Mouse (Mus musculus) kidney, postnatal 0 days (tissue): ENCODE results near the gene Tmcc3. TPM values are rescaled to one million over a fixed set of nuclear protein-coding genes. Genes with fewer than 3 reads are reported as not detected.

Experiments used
- ATAC-seq: fragments of 200-750 bp; cut with Nextera tagmentation; replicated peaks from 2 replicates; pipeline ENCODE4 v1.8.0; 2017; ENCODE audit warnings: low read depth, moderate number of reproducible peaks, moderate TSS enrichment, moderate library complexity; ENCODE audit not compliant: low FRiP score
- DNase-seq: peaks from one replicate; pipeline ENCODE4 v3.0.0-alpha.2; 2016; ENCODE audit warnings: low spot score
- H3K27ac ChIP-seq: fragments of 300-500 bp; sonication (generic); 2 replicates; pipeline ENCODE4 v1.5.1; 2014; ENCODE audit warnings: mild to moderate bottlenecking
- H3K27me3 ChIP-seq: fragments of 300-500 bp; sonication (generic); 2 replicates; pipeline ENCODE4 v1.6.1; 2014; ENCODE audit warnings: low read length, mixed read lengths; ENCODE audit not compliant: insufficient read depth
- H3K36me3 ChIP-seq: fragments of 300-500 bp; sonication (generic); 2 replicates; pipeline ENCODE4 v1.6.1; 2014; ENCODE audit warnings: low read length, mixed read lengths; ENCODE audit not compliant: insufficient read depth
- H3K4me1 ChIP-seq: fragments of 300-500 bp; sonication (generic); replicated peaks from 2 replicates; pipeline ENCODE4 v1.6.1; 2014; ENCODE audit warnings: antibody characterized with exemption, low read length, mixed read lengths; ENCODE audit not compliant: insufficient read depth
- H3K4me2 ChIP-seq: fragments of 300-500 bp; sonication (generic); 2 replicates; pipeline ENCODE4 v1.6.1; 2014; ENCODE audit warnings: mild to moderate bottlenecking, low read length, moderate library complexity, mixed read lengths
- H3K4me3 ChIP-seq: fragments of 300-500 bp; sonication (generic); replicated peaks from 2 replicates; pipeline ENCODE4 v1.5.1; 2014; ENCODE audit warnings: low read depth, low read length
- H3K9ac ChIP-seq: fragments of 300-500 bp; sonication (generic); 2 replicates; pipeline ENCODE4 v1.6.1; 2014; ENCODE audit warnings: low read depth, low read length
- H3K9me3 ChIP-seq: fragments of 300-500 bp; sonication (generic); replicated peaks from 2 replicates; pipeline ENCODE4 v1.6.1; 2016; ENCODE audit warnings: low read length, inconsistent platforms, mixed read lengths
- CTCF ChIP-seq: IDR thresholded peaks from 2 replicates; pipeline ENCODE4 v1.5.1; 2016; ENCODE audit warnings: antibody characterized with exemption, low read depth, mild to moderate bottlenecking, moderate library complexity
- WGBS: fragments of 180-500 bp; shearing (Covaris S2); extraction: QIAGEN DNeasy Blood & Tissue Kit; methylation state at CpG from one replicate; pipeline ENCODE4 v1.1.7; 2014; 5-methylcytosine and 5-hydroxymethylcytosine counted together
- polyA plus RNA-seq: library from polyadenylated mRNA; unstranded; fragments of >200 nt; fragmentation: Nextera tagmentation; extraction: Ambion mirVana; gene quantifications from 2 replicates; pipeline ENCODE4 v1.2.1, GENCODE M21; 2015

The Tmcc3 gene
- polyA plus RNA-seq, 1 experiment from 2014 or later: 7.9 TPM

DNA sequence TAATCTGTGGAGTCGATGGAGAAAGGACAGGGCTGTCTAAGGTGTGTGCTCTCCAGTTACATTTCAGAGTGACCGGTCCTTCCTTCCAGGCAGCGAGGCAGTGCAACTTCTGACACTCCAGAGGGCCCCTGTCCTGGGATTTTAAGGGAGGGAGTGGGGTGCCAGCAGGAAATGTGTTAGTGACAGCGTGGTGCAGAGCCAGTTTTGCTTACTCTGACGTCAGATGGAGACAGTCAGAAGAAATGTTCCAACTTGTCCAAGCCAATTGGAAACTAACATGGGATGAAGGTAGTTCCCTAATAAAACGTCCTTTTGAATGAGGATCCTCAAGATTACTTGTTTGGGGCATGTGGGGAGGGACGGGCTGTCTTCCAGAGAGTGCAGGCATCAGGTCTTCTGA is 258.0 kb downstream of the Tmcc3 start:
- no peak for TF ChIP-seq CTCF
- Histone ChIP-seq H3K4me2 (no peak overlapping the region), H3K4me3 (no peak overlapping the region), H3K4me1 (peaks cover 6% of the 10 kb centered on the region), H3K27me3 (no peaks in the 10 kb centered on the region), H3K9me3 (no peaks in the 10 kb centered on the region), H3K9ac (no peak overlapping the region), H3K36me3 (no peaks in the 10 kb centered on the region), H3K27ac (no peak overlapping the region)
- WGBS: 57% methylated on average over 7 of the region's 7 CpGs
- ATAC-seq (no peak), DNase-seq (no peak)

DNA sequence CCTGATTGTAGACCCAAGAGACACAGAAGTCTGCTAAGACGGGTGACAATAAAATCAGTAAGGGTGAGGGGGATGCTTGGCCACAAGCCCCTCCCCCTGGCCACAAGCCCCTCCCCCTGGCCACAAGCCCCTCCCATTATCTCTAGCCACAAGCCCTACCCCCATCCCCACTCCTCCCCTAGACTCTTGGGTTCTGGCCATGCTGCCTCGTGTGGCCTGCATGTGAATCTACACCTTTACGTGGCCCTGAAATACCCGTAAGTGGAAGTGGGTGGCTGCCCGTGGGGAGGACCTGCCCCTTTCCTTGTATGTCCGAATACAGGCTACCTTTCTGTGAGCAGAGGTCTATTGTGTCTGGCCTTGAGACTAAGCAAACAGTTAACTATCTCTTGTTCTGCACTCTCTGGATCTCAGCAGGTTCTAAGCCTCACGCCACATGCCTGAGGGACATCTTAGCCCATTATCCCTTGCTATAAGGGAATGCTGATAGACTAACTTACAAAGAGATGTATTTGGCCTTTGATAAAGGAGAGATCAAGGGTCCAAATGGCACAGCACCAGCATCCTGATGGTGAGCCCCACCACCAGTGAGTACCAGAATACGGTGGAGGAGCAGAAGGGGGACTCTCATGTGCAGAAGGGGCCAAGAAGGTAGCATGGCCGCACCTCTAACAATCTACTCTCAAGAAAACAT is 260.3 kb downstream of the Tmcc3 start:
- Histone ChIP-seq H3K9me3 (no peaks in the 10 kb centered on the region), H3K4me3 (no peak overlapping the region), H3K4me1 (no peaks in the 10 kb centered on the region), H3K27ac (no peak overlapping the region), H3K27me3 (no peaks in the 10 kb centered on the region), H3K4me2 (no peak overlapping the region), H3K9ac (no peak overlapping the region), H3K36me3 (no peaks in the 10 kb centered on the region)
- peak; percentile 27; the same call in 1 of the 2 replicates for TF ChIP-seq CTCF
- WGBS: 86% methylated on average over 9 of the region's 9 CpGs
- ATAC-seq (0 out of 2 replicates have a peak, but pooled peaks have one; percentile 37), DNase-seq (no peak)

DNA sequence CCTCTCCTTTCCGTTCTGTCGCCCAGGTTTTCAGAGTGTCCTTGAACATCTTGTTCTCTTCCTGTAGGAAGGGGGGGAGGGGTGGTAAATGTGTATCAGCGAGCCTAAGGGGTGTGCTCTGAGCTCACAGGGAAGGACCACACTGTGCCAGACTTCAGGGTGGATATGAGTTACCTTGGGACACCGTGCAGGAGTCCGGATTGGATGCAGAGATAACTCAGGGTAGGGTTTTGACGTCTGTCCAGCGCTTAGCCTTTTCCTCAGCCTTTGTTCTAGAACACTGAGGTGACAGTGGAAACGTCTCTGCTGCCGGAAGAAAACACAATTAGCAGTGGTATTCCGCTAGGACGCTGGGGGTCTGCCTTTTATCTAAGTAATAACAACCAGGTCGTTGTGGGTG is 261.0 kb downstream of the Tmcc3 start:
- no peak for TF ChIP-seq CTCF
- Histone ChIP-seq H3K36me3 (no peaks in the 10 kb centered on the region), H3K4me1 (no peaks in the 10 kb centered on the region), H3K9me3 (no peaks in the 10 kb centered on the region), H3K27me3 (no peaks in the 10 kb centered on the region), H3K4me3 (no peak overlapping the region), H3K9ac (no peak overlapping the region), H3K4me2 (no peak overlapping the region), H3K27ac (no peak overlapping the region)
- ATAC-seq: no peak
- 49% methylated on average over 12 of the region's 12 CpGs for WGBS
- no peak for DNase-seq

DNA sequence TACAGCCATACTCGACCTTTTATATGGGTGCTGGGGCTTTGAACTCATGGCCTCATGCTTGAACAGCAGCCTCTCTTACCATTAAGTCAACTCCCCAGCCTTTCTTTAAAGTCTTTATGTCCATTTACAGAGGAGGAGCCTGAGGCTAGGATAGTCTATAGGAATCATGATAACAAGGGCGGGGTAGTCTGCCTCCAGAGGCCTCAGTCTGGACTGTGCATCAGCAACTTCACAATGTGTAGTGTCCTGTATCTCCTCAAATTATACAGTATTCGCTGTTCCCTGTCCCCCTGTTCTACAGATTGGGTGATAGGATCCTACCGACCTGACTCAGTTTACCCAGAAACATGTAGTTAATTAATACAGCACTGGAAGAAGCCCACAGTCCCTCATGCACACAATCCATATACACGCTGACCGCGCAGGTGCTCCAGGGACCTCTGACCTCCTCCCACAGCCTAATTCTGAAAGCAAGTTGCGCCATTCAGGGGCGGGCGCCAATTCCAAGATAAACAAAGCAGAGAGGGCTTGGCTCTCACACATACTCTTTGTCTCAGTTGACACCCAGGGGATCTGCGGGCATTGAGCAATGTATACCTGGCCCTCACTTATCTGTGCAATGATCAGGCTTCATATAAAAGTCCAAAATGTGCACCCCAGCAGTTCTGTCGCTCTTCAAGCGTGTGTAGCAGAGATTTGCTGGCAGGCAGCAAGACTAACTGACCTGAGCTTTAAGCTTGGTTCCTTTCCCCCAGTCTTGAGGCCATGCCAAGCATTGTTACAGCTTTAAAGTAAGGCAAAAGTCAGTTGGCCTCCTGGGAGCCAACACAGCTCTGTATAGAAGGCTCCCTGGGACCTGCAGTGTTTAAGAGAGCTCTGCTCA is 262.9 kb downstream of the Tmcc3 start:
- 74% methylated on average over 13 of the region's 13 CpGs for whole genome bisulfite sequencing
- Histone ChIP-seq H3K36me3 (no peaks in the 10 kb centered on the region), H3K9ac (no peak overlapping the region), H3K4me2 (no peak overlapping the region), H3K4me3 (no peak overlapping the region), H3K27ac (no peak overlapping the region), H3K27me3 (no peaks in the 10 kb centered on the region), H3K4me1 (no peaks in the 10 kb centered on the region), H3K9me3 (no peaks in the 10 kb centered on the region)
- TF ChIP-seq CTCF: no peak
- ATAC-seq (no peak), DNase-seq (no peak)

DNA sequence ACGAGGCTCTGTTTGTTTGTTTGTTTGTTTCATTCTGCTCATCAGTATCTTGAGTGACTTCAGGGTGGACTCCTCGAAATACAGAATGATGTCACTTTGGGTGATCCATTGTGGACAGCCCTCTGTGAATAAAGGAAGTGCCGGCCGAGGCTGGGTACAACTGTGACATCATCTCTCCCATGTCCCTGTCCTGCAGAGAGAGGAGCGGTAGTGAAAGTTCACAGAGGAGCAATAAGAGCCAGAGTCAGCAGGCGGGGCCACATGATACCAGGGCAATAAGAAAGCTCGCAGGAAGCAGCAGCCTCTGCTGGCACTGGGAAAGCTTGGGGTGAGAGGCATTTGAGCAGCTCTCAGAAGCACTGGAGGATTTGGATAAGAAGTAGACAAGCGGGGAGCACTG is 264.2 kb downstream of the Tmcc3 start:
- ATAC-seq (peak; percentile 53; the same call in 1 of the 2 replicates), DNase-seq (peak; percentile 55)
- Histone ChIP-seq H3K27me3 (no peaks in the 10 kb centered on the region), H3K9ac (no peak overlapping the region), H3K9me3 (no peaks in the 10 kb centered on the region), H3K27ac (no peak overlapping the region), H3K4me2 (no peak overlapping the region), H3K36me3 (no peaks in the 10 kb centered on the region; the same call in 1 of the 2 replicates), H3K4me3 (no peak overlapping the region), H3K4me1 (no peaks in the 10 kb centered on the region)
- no peak for TF ChIP-seq CTCF
- WGBS: 40% methylated on average over 8 of the region's 8 CpGs

DNA sequence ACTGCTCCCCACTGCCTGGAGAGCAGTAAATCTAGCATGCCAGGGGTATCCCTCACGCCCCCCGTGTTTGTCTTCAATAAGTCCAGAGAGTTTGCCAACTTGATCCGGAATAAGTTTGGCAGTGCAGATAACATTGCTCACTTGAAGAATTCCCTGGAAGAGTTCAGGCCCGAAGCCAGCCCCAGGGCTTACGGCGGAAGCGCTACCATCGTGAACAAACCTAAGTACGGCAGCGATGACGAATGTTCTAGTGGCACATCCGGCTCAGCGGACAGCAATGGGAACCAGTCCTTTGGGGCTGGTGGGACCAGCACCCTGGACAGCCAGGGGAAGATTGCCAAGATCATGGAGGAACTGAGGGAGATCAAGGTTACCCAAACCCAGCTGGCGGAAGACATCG is 267.1 kb downstream of the Tmcc3 start:
- Histone ChIP-seq H3K9ac (no peak overlapping the region), H3K4me1 (no peaks in the 10 kb centered on the region), H3K36me3 (no peaks in the 10 kb centered on the region; the same call in 1 of the 2 replicates), H3K27ac (no peak overlapping the region), H3K4me3 (no peak overlapping the region), H3K9me3 (no peaks in the 10 kb centered on the region), H3K27me3 (no peaks in the 10 kb centered on the region), H3K4me2 (no peak overlapping the region)
- ATAC-seq: no peak
- DNase-seq: no peak
- WGBS: 82% methylated on average over 15 of the region's 15 CpGs
- no peak for TF ChIP-seq CTCF
